34 mouse cellular contexts compared by ENCODE assay signal in the genomic region with DNA sequence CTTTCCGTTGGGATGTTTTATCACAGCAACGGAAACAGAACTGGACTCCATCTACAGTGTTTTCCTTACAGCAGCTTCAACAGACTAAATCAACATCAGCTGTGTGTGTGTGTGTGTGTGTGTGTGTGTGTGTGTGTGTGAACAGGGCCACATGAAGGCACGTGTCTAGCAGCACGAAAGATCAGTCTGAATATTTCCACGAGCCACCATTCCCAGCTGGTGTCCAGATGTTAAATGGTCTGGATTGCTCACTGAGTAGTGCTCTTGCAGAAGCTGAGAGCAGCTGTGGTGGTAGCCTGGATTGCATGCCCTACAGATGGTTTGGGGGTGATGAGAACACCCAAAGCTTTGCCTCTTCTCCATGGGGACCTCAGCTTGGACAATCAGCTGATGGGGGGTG. TPM values are rescaled to one million over a fixed set of nuclear protein-coding genes. Genes with fewer than 3 reads are reported as not detected.
A peak's percentile ranks its signal among the peaks of the same experiment; 100 is the strongest.
DNase-seq lines count a peak whose midpoint lies in the region; ATAC-seq and TF ChIP-seq lines count a peak whose summit lies in the region.
"Had no signal": no experiment of that assay in that cellular context is flagged by ENCODE, and none has a peak within 500 bp of the region (broad histone marks: within the 10 kb centered on the region; RNA-seq: fewer than 3 reads in every experiment).

No protein-coding gene starts in this region.

- H3K36me3 ChIP-seq in embryonic facial prominence, embryonic 15.5 days: no peaks in the 10 kb centered on the region
- no peaks in the 10 kb centered on the region for H3K36me3 ChIP-seq in limb, embryonic 14.5 days (ENCODE audit: control insufficient read depth, insufficient read depth, low read length)
- H3K36me3 ChIP-seq in forebrain, embryonic 12.5 days (replicated peaks): no peaks in the 10 kb centered on the region
- no peaks in the 10 kb centered on the region for H3K36me3 ChIP-seq in neural tube, embryonic 15.5 days
- H3K36me3 ChIP-seq: intestine, embryonic 15.5 days; limb, embryonic 12.5 days; liver, embryonic 13.5 days; midbrain, embryonic 13.5 days; neural tube, embryonic 13.5 days had no signal

- 39% methylated on average over 5 of the region's 5 CpGs for WGBS in embryonic facial prominence, embryonic 15.5 days
- WGBS in limb, embryonic 14.5 days: 25% methylated on average over 5 of the region's 5 CpGs
- 79% methylated on average over 5 of the region's 5 CpGs for WGBS in forebrain, embryonic 12.5 days
- 63% methylated on average over 5 of the region's 5 CpGs for WGBS in neural tube, embryonic 15.5 days

- H3K4me2 ChIP-seq in embryonic facial prominence, embryonic 15.5 days (replicated peaks): no peak overlapping the region
- no peak overlapping the region for H3K4me2 ChIP-seq in limb, embryonic 14.5 days (replicated peaks; ENCODE audit: low read depth, low read length, severe bottlenecking)
- no peak overlapping the region for H3K4me2 ChIP-seq in forebrain, embryonic 12.5 days
- no peak overlapping the region for H3K4me2 ChIP-seq in neural tube, embryonic 15.5 days
- H3K4me2 ChIP-seq: intestine, embryonic 15.5 days; limb, embryonic 12.5 days; liver, embryonic 13.5 days; midbrain, embryonic 13.5 days; neural tube, embryonic 13.5 days had no signal

- no peak overlapping the region for H3K9ac ChIP-seq in embryonic facial prominence, embryonic 15.5 days
- H3K9ac ChIP-seq in limb, embryonic 14.5 days (ENCODE audit: low read depth, low read length, severe bottlenecking): no peak overlapping the region
- no peak overlapping the region for H3K9ac ChIP-seq in forebrain, embryonic 12.5 days
- no peak overlapping the region for H3K9ac ChIP-seq in neural tube, embryonic 15.5 days (replicated peaks)
- H3K9ac ChIP-seq: intestine, embryonic 15.5 days; limb, embryonic 12.5 days; liver, embryonic 13.5 days; midbrain, embryonic 13.5 days; neural tube, embryonic 13.5 days had no signal

- no peak overlapping the region; the same call in 1 of the 2 replicates for H3K27ac ChIP-seq in embryonic facial prominence, embryonic 15.5 days (replicated peaks)
- no peak overlapping the region for H3K27ac ChIP-seq in limb, embryonic 14.5 days (replicated peaks; ENCODE audit: low read depth, low read length)
- H3K27ac ChIP-seq in forebrain, embryonic 12.5 days: no peak overlapping the region
- no peak overlapping the region for H3K27ac ChIP-seq in neural tube, embryonic 15.5 days (replicated peaks)
- H3K27ac ChIP-seq: hindbrain, postnatal 0 days; intestine, embryonic 15.5 days; limb, embryonic 12.5 days; liver, embryonic 13.5 days; midbrain, embryonic 13.5 days; neural tube, embryonic 13.5 days; stomach, postnatal 0 days had no signal

- H3K9me3 ChIP-seq in embryonic facial prominence, embryonic 15.5 days (replicated peaks): no peaks in the 10 kb centered on the region
- H3K9me3 ChIP-seq in limb, embryonic 14.5 days (ENCODE audit: control insufficient read depth, low read length): no peaks in the 10 kb centered on the region
- no peaks in the 10 kb centered on the region for H3K9me3 ChIP-seq in forebrain, embryonic 12.5 days
- H3K9me3 ChIP-seq in neural tube, embryonic 15.5 days (replicated peaks): no peaks in the 10 kb centered on the region
- H3K9me3 ChIP-seq: intestine, embryonic 15.5 days; limb, embryonic 12.5 days; liver, embryonic 13.5 days; megakaryocyte, embryonic 14.5 days; midbrain, embryonic 13.5 days; neural tube, embryonic 13.5 days had no signal

- peaks cover 18% of the 10 kb centered on the region for H3K27me3 ChIP-seq in embryonic facial prominence, embryonic 15.5 days
- no peaks in the 10 kb centered on the region for H3K27me3 ChIP-seq in limb, embryonic 14.5 days (ENCODE audit: control insufficient read depth, insufficient read depth, low read length)
- H3K27me3 ChIP-seq in forebrain, embryonic 12.5 days: peaks cover 18% of the 10 kb centered on the region; the same call in 1 of the 2 replicates
- H3K27me3 ChIP-seq in neural tube, embryonic 15.5 days (replicated peaks): no peaks in the 10 kb centered on the region
- H3K27me3 ChIP-seq: intestine, embryonic 15.5 days; midbrain, embryonic 13.5 days; neural tube, embryonic 13.5 days had no signal

- no peak for TF ChIP-seq POLR2A in limb, embryonic 14.5 days (IDR thresholded peaks at IDR 0.05; ENCODE audit: borderline replicate concordance, extremely low read depth, insufficient read depth, insufficient read length)

- ATAC-seq in embryonic facial prominence, embryonic 15.5 days (ENCODE audit: insufficient number of reproducible peaks, low FRiP score, low TSS enrichment, low read depth): 0 out of 2 replicates have a peak, but pooled peaks have one; percentile 20
- ATAC-seq in limb, embryonic 14.5 days (ENCODE audit: low FRiP score, low read depth): no peak
- ATAC-seq in forebrain, embryonic 12.5 days (ENCODE audit: low FRiP score): no peak
- ATAC-seq in neural tube, embryonic 15.5 days (ENCODE audit: low FRiP score): no peak
- ATAC-seq: CD4-positive, CD25-positive, alpha-beta regulatory T cell, adult 4 months; hindbrain, postnatal 0 days; intestine, embryonic 15.5 days; lung, postnatal 0 days; midbrain, embryonic 13.5 days had no signal

- H3K4me3 ChIP-seq in embryonic facial prominence, embryonic 15.5 days (replicated peaks): no peak overlapping the region
- H3K4me3 ChIP-seq in limb, embryonic 14.5 days (replicated peaks; ENCODE audit: low read length): no peak overlapping the region
- no peak overlapping the region for H3K4me3 ChIP-seq in forebrain, embryonic 12.5 days (replicated peaks)
- H3K4me3 ChIP-seq in neural tube, embryonic 15.5 days (replicated peaks): no peak overlapping the region
- H3K4me3 ChIP-seq: erythroblast, embryonic 14.5 days; intestine, embryonic 15.5 days; limb, embryonic 12.5 days; liver, embryonic 13.5 days; megakaryocyte, embryonic 14.5 days; midbrain, embryonic 13.5 days; neural tube, embryonic 13.5 days had no signal

- DNase-seq in 3T3-L1 (ENCODE audit: low read depth, low spot score): peak; percentile 37
- DNase-seq in embryo, embryonic 11 days: peak; percentile 51
- DNase-seq in limb, embryonic 14.5 days (ENCODE audit: low spot score): peak; percentile 69
- no peak for DNase-seq in kidney, postnatal 14 days
- DNase-seq: adrenal gland, adult 2 months; adrenal gland, postnatal 36 days; cerebellum, adult 8-10 months; cerebellum, postnatal 25 days; gastrocnemius, postnatal 14 days; heart, postnatal 14 days; kidney, adult 2 months; kidney, postnatal 4 days; layer of hippocampus, postnatal 36 days; liver, embryonic 13.5 days; lung, adult 18-20 months; lung, postnatal 4 days; retina, postnatal 1 day; right cerebral cortex, postnatal 14 days; spleen, adult 18-20 months; thymus, adult 18-20 months; thymus, postnatal 4 days had no signal

- H3K4me1 ChIP-seq in embryonic facial prominence, embryonic 15.5 days: peaks cover 25% of the 10 kb centered on the region
- H3K4me1 ChIP-seq in limb, embryonic 14.5 days (ENCODE audit: control insufficient read depth, insufficient read depth, low read length): peaks cover 11% of the 10 kb centered on the region
- H3K4me1 ChIP-seq in forebrain, embryonic 12.5 days: peaks cover 50% of the 10 kb centered on the region
- peaks cover 44% of the 10 kb centered on the region for H3K4me1 ChIP-seq in neural tube, embryonic 15.5 days
- H3K4me1 ChIP-seq: liver, embryonic 13.5 days; megakaryocyte, embryonic 14.5 days had no signal

RNA-seq across cellular contexts. Expression of a gene that starts 19.9 kb away (rescaled TPM):
- polyA plus RNA-seq in embryonic facial prominence, embryonic 15.5 days (2015; fragmentation: Nextera tagmentation; extraction: Ambion mirVana): 27.6 and 28.9 TPM in 2 replicates
- 14.7 and 17.9 TPM in 2 replicates for polyA plus RNA-seq in limb, embryonic 14.5 days (2012; rRNA removed)
- polyA plus RNA-seq in limb, embryonic 14.5 days (2014; fragmentation: Nextera tagmentation; extraction: Ambion mirVana): 13.3 and 14.7 TPM in 2 replicates
- 9.9 and 10.7 TPM in 2 replicates for polyA plus RNA-seq in forebrain, embryonic 12.5 days (2016; fragmentation: Nextera tagmentation; extraction: Ambion mirVana)
- 56.0 and 61.2 TPM in 2 replicates for polyA plus RNA-seq in neural tube, embryonic 15.5 days (2015; fragmentation: Nextera tagmentation; extraction: Ambion mirVana)

RNA-seq across cellular contexts. Expression of a gene that starts 46.0 kb away (rescaled TPM):
- polyA plus RNA-seq in embryonic facial prominence, embryonic 15.5 days (2015; fragmentation: Nextera tagmentation; extraction: Ambion mirVana): 129 and 132 TPM in 2 replicates
- 76.5 and 78.5 TPM in 2 replicates for polyA plus RNA-seq in limb, embryonic 14.5 days (2012; rRNA removed)
- 130 and 132 TPM in 2 replicates for polyA plus RNA-seq in limb, embryonic 14.5 days (2014; fragmentation: Nextera tagmentation; extraction: Ambion mirVana)
- polyA plus RNA-seq in forebrain, embryonic 12.5 days (2016; fragmentation: Nextera tagmentation; extraction: Ambion mirVana): 139 and 142 TPM in 2 replicates
- 106 and 119 TPM in 2 replicates for polyA plus RNA-seq in neural tube, embryonic 15.5 days (2015; fragmentation: Nextera tagmentation; extraction: Ambion mirVana)

RNA-seq across cellular contexts. Expression of a gene that starts 50.6 kb away (rescaled TPM):
- polyA plus RNA-seq in embryonic facial prominence, embryonic 15.5 days (2015; fragmentation: Nextera tagmentation; extraction: Ambion mirVana): 82.1 and 85.8 TPM in 2 replicates
- 58.7 and 64.6 TPM in 2 replicates for polyA plus RNA-seq in limb, embryonic 14.5 days (2012; rRNA removed)
- 85.3 and 87.6 TPM in 2 replicates for polyA plus RNA-seq in limb, embryonic 14.5 days (2014; fragmentation: Nextera tagmentation; extraction: Ambion mirVana)
- 65.0 and 65.2 TPM in 2 replicates for polyA plus RNA-seq in forebrain, embryonic 12.5 days (2016; fragmentation: Nextera tagmentation; extraction: Ambion mirVana)
- polyA plus RNA-seq in neural tube, embryonic 15.5 days (2015; fragmentation: Nextera tagmentation; extraction: Ambion mirVana): 111 and 116 TPM in 2 replicates
